Mouse (Mus musculus) stomach, adult 2 months (tissue): Measurements from ENCODE around the gene Gm29110. TPM values are rescaled to one million over a fixed set of nuclear protein-coding genes. Genes with fewer than 3 reads are reported as not detected.

Experiments
- polyA plus RNA-seq: library from polyadenylated mRNA; depleted of rRNA; stranded (reverse); fragments of >200 nt; gene quantifications from 2 replicates; pipeline ENCODE4 v1.2.3, GENCODE M21; 2012; rRNA removed

The Gm29110 gene
- polyA plus RNA-seq: not detected in 2 replicates

GRCm38 (mm10) chrY:74470231-74470630 is at the start of gene Gm29110:
Gm29110 (plus strand) TSS chrY:74470531.

Other genes with a start within 250 kb of the Gm29110 start
- not detected in 2 replicates for gene Gm21913, start 153.4 kb downstream of the Gm29110 start, polyA plus RNA-seq